Mouse (Mus musculus) midbrain, embryonic 11.5 days (tissue): Measurements from ENCODE around the gene Islr. TPM values are rescaled to one million over a fixed set of nuclear protein-coding genes. Genes with fewer than 3 reads are reported as not detected.

Experiments used
- ATAC-seq: fragments of 200-750 bp; cut with Nextera tagmentation; 2 replicates; pipeline ENCODE4 v1.8.0; 2017; ENCODE audit warnings: moderate TSS enrichment, moderate library complexity; ENCODE audit not compliant: low FRiP score
- DNase-seq: peaks from one replicate; pipeline ENCODE4 v3.0.0; 2015; ENCODE audit warnings: low spot score; ENCODE audit errors: missing footprints
- H3K27ac ChIP-seq: fragments of 300-500 bp; sonication (generic); 2 replicates; pipeline ENCODE4 v1.5.1; 2014; ENCODE audit warnings: low read depth, low read length
- H3K27me3 ChIP-seq: fragments of 300-500 bp; sonication (generic); 2 replicates; pipeline ENCODE4 v1.6.1; 2014; ENCODE audit warnings: mild to moderate bottlenecking, low read length, moderate library complexity, mixed read lengths; ENCODE audit not compliant: control insufficient read depth, insufficient read depth
- H3K36me3 ChIP-seq: fragments of 300-500 bp; sonication (generic); 2 replicates; pipeline ENCODE4 v1.6.1; 2014; ENCODE audit warnings: mild to moderate bottlenecking, low read length, moderate library complexity, mixed read lengths; ENCODE audit not compliant: control insufficient read depth, insufficient read depth
- H3K4me1 ChIP-seq: fragments of 300-500 bp; sonication (generic); 2 replicates; pipeline ENCODE4 v1.6.1; 2014; ENCODE audit warnings: low read length; ENCODE audit not compliant: control insufficient read depth, insufficient read depth
- H3K4me2 ChIP-seq: fragments of 300-500 bp; sonication (generic); 2 replicates; pipeline ENCODE4 v1.6.1; 2014; ENCODE audit warnings: mild to moderate bottlenecking, moderate library complexity
- H3K4me3 ChIP-seq: fragments of 300-500 bp; sonication (generic); 2 replicates; pipeline ENCODE4 v1.5.1; 2014; ENCODE audit warnings: low read depth, low read length
- H3K9ac ChIP-seq: fragments of 300-500 bp; sonication (generic); 2 replicates; pipeline ENCODE4 v1.6.1; 2014; ENCODE audit warnings: low read length
- H3K9me3 ChIP-seq: fragments of 300-500 bp; sonication (generic); 2 replicates; pipeline ENCODE4 v1.6.1; 2016; ENCODE audit warnings: low read length; ENCODE audit not compliant: control insufficient read depth
- WGBS: fragments of 180-500 bp; shearing (Covaris S2); extraction: QIAGEN DNeasy Blood & Tissue Kit; methylation state at CpG from one replicate; pipeline ENCODE4 v1.1.7; 2014; 5-methylcytosine and 5-hydroxymethylcytosine counted together
- polyA plus RNA-seq: library from polyadenylated mRNA; unstranded; fragments of >200 nt; fragmentation: Nextera tagmentation; extraction: Ambion mirVana; gene quantifications from 2 replicates; pipeline ENCODE4 v1.2.1, GENCODE M21; 2014

Gene Islr
- polyA plus RNA-seq, 1 experiment from 2014 or later: 13.9 TPM

- DNase-seq (peak; percentile 59), ATAC-seq (no peak)
- H3K27me3 ChIP-seq: 0 out of 2 replicates have a peak, but pooled peaks cover under 1% of the 10 kb centered on the region
- no peak overlapping the region for H3K27ac ChIP-seq
- no peak overlapping the region for H3K4me2 ChIP-seq
- H3K9me3 ChIP-seq: no peaks in the 10 kb centered on the region
- 74% methylated on average over 1 of the region's 1 CpGs for WGBS
- peaks cover 7% of the 10 kb centered on the region; the same call in 1 of the 2 replicates for H3K4me1 ChIP-seq
- no peak overlapping the region for H3K9ac ChIP-seq
- H3K36me3 ChIP-seq: no peaks in the 10 kb centered on the region
- H3K4me3 ChIP-seq: no peak overlapping the region
Observed at GRCm38 (mm10) chr9:58165779-58166178, 38.3 kb downstream of the Islr start.

GRCm38 (mm10) chr9:58163146-58163545 lies 41.0 kb downstream of the Islr start:
- DNase-seq: no peak
- Histone ChIP-seq H3K27ac (no peak overlapping the region), H3K4me1 (peaks cover 6% of the 10 kb centered on the region), H3K4me2 (no peak overlapping the region), H3K9ac (no peak overlapping the region), H3K27me3 (0 out of 2 replicates have a peak, but pooled peaks cover 3% of the 10 kb centered on the region), H3K4me3 (no peak overlapping the region), H3K9me3 (no peaks in the 10 kb centered on the region), H3K36me3 (no peaks in the 10 kb centered on the region)
- no peak for ATAC-seq
- WGBS: 86% methylated on average over 5 of the region's 5 CpGs

GRCm38 (mm10) chr9:58162173-58162572 lies 41.9 kb downstream of the Islr start:
- WGBS: 94% methylated on average over 3 of the region's 3 CpGs
- Histone ChIP-seq H3K9me3 (no peaks in the 10 kb centered on the region), H3K27ac (no peak overlapping the region), H3K4me2 (no peak overlapping the region), H3K27me3 (0 out of 2 replicates have a peak, but pooled peaks cover 3% of the 10 kb centered on the region), H3K4me3 (no peak overlapping the region), H3K4me1 (peaks cover 9% of the 10 kb centered on the region), H3K9ac (no peak overlapping the region), H3K36me3 (no peaks in the 10 kb centered on the region)
- ATAC-seq: no peak
- DNase-seq: no peak

- no peak overlapping the region for H3K4me2 ChIP-seq
- DNase-seq (no peak), ATAC-seq (no peak)
- H3K27me3 ChIP-seq: 0 out of 2 replicates have a peak, but pooled peaks cover 3% of the 10 kb centered on the region
- WGBS: 84% methylated on average over 5 of the region's 5 CpGs
- peaks cover 9% of the 10 kb centered on the region for H3K4me1 ChIP-seq
- no peaks in the 10 kb centered on the region for H3K9me3 ChIP-seq
- H3K9ac ChIP-seq: no peak overlapping the region
- H3K27ac ChIP-seq: no peak overlapping the region
- no peaks in the 10 kb centered on the region for H3K36me3 ChIP-seq
- no peak overlapping the region for H3K4me3 ChIP-seq
Observed at GRCm38 (mm10) chr9:58160315-58160714, 43.8 kb downstream of the Islr start.

DNA sequence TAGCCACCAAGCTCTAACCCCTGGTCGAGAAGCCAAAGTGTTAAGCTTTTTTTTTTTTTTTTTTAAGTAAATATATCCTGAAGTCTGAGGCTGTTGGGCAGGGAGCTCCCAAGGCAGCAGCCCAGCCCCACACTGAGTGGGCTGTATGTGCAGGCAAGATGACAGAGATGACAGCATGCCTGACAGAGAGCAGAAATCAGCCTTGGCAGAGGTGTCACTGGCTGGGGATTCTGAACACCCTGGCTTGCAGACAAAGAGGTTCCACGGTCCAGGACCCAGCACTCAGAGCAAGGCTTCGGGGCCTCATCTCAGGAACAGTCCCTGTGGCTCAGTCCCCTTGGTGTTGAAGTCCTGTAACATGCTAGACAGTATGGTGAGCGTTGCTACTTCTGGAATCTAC lies 44.3 kb downstream of the Islr start:
- no peak for DNase-seq
- H3K9me3 ChIP-seq: no peaks in the 10 kb centered on the region
- no peak overlapping the region for H3K27ac ChIP-seq
- H3K4me1 ChIP-seq: peaks cover 9% of the 10 kb centered on the region
- no peak overlapping the region for H3K9ac ChIP-seq
- H3K36me3 ChIP-seq: no peaks in the 10 kb centered on the region
- 73% methylated on average over 4 of the region's 4 CpGs for WGBS
- no peak overlapping the region for H3K4me3 ChIP-seq
- 0 out of 2 replicates have a peak, but pooled peaks cover 3% of the 10 kb centered on the region for H3K27me3 ChIP-seq
- ATAC-seq: no peak
- no peak overlapping the region for H3K4me2 ChIP-seq

- no peak for DNase-seq
- WGBS: 43% methylated on average over 7 of the region's 7 CpGs
Observed at GRCm38 (mm10) chr9:58158541-58159311, 45.4 kb downstream of the Islr start.

GRCm38 (mm10) chr9:58157838-58158237 lies 46.3 kb downstream of the Islr start:
- Histone ChIP-seq H3K27ac (no peak overlapping the region), H3K9ac (no peak overlapping the region), H3K36me3 (no peaks in the 10 kb centered on the region), H3K9me3 (no peaks in the 10 kb centered on the region), H3K4me1 (peaks cover 9% of the 10 kb centered on the region), H3K27me3 (0 out of 2 replicates have a peak, but pooled peaks cover 3% of the 10 kb centered on the region), H3K4me3 (no peak overlapping the region), H3K4me2 (no peak overlapping the region)
- DNase-seq (no peak), ATAC-seq (no peak)
- WGBS: 81% methylated on average over 13 of the region's 13 CpGs

More at GRCm38 (mm10) chr9:58158541-58159311, 45.4 kb downstream of the Islr start:
- H3K4me3 ChIP-seq: no peak overlapping the region
- no peak for ATAC-seq
- no peaks in the 10 kb centered on the region for H3K9me3 ChIP-seq
- H3K27ac ChIP-seq: peak overlapping the region; percentile 14; the same call in 1 of the 2 replicates
- H3K9ac ChIP-seq: peak overlapping the region; percentile 20; the same call in 1 of the 2 replicates
- H3K27me3 ChIP-seq: 0 out of 2 replicates have a peak, but pooled peaks cover 3% of the 10 kb centered on the region
- H3K36me3 ChIP-seq: no peaks in the 10 kb centered on the region
- H3K4me2 ChIP-seq: no peak overlapping the region
- peaks cover 9% of the 10 kb centered on the region for H3K4me1 ChIP-seq

DNA sequence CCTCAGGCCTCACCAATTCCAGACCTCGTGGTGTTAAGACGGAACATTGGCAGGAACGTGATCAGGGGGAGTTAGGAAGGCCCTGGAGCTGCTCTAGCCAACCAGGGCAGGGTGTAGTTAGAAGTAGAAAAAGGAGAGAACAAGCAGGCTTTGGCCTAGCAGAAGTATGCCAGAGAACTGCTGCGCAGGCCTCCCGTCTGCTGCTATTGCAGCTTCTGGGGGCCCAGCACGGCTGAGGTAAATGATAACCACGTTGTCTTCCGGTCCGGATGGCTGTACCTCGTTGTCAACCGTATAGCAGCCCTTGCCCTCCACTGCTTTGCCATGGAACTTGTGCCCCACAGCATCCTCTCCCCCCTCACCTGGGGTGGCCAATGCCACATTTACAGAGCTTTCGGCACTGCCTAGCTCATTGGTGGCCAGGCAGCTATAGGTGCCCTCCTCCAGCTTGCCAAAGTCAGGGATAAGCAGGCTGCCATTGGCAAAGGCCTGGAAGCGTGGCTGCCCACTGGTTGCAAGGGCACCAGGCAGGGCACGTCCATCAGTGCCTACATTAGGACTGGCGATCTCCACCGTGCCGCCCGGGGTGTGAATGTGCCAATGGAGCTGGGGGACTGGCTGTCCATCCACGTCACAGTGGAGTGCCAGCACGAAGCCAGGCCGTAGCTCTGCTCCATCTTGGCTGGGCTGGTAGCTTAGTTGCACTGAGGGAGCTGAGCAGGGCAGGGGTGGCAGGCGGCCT lies 47.1 kb downstream of the Islr start:
- ATAC-seq: no peak
- H3K4me2 ChIP-seq: no peak overlapping the region

DNA sequence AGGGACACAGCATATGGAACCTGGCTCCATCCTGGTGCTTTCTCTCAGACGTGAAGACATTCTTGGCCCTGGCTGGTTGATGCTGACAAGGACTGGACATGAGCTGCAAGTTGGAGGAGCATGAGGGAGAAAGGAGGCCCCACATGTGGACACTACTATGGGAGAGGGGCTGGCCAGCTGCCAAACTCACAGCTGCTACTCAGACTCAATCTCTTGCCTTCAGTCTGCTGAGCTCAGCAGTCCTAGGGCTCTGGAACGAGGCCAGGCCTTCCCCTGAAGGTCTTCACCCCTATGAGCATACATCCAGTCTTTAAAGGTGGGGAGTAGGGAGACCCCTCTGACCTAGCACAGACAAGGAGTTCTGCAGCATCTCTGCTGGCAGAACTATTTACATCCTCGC lies 48.7 kb downstream of the Islr start:
- no peaks in the 10 kb centered on the region for H3K27me3 ChIP-seq
- H3K9ac ChIP-seq: no peak overlapping the region
- no peaks in the 10 kb centered on the region for H3K9me3 ChIP-seq
- ATAC-seq (no peak), DNase-seq (no peak)
- no peak overlapping the region for H3K27ac ChIP-seq
- no peaks in the 10 kb centered on the region for H3K36me3 ChIP-seq
- 67% methylated on average over 3 of the region's 3 CpGs for WGBS
- no peak overlapping the region for H3K4me3 ChIP-seq
- H3K4me2 ChIP-seq: no peak overlapping the region
- peaks cover 9% of the 10 kb centered on the region for H3K4me1 ChIP-seq

More for the DNA sequence above, 47.1 kb downstream of the Islr start:
- Histone ChIP-seq H3K4me1 (peaks cover 9% of the 10 kb centered on the region), H3K27me3 (0 out of 2 replicates have a peak, but pooled peaks cover 3% of the 10 kb centered on the region), H3K9me3 (no peaks in the 10 kb centered on the region), H3K9ac (no peak overlapping the region), H3K4me3 (no peak overlapping the region), H3K36me3 (no peaks in the 10 kb centered on the region), H3K27ac (no peak overlapping the region)
- no peak for DNase-seq
- WGBS: 92% methylated on average over 22 of the region's 22 CpGs
